Mouse (Mus musculus): ENCODE data around the gene Scrn1.

DNA sequence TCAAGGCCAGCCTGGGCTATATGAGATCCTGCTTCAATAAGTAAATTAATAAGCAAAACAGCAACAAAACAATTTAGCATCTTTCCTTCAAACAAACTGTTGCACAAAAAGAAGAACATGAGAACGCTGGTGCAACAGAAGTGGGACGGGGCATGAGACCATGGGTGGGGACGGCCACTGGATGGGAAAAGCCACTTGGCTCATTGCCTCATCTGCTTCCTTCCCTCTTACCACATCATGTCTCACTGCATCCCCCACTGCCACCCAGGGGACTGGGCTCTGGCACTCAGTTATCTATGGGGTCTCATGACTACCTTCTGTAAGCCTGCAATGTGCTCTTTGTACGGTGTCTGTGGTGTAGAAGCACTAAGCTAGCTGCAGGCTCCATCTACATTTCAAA lies 30.8 kb downstream of the Scrn1 start:
- TF ChIP-seq CTCF (IDR thresholded peaks at IDR 0.05; ENCODE audit: insufficient read depth, low read depth, low read length) (no peak), POLR2A (IDR thresholded peaks at IDR 0.05; ENCODE audit: insufficient read depth, low read depth, low read length) (no peak)
